Mouse (Mus musculus) stomach, postnatal 0 days (tissue): Measurements from ENCODE around the gene 4930415O20Rik.

Experiments
- CTCF ChIP-seq: IDR thresholded peaks from 2 replicates; pipeline ENCODE4 v1.5.1; 2016; ENCODE audit warnings: antibody characterized with exemption, low read depth, mild to moderate bottlenecking, moderate library complexity
- EP300 ChIP-seq: optimal IDR thresholded peaks from 2 replicates; pipeline ENCODE3; 2016; ENCODE audit warnings: antibody characterized with exemption

GRCm38 (mm10) chr15:98630540-98630939 lies 59.7 kb downstream of the 4930415O20Rik start, which contains the start of gene Cacnb3:
- TF ChIP-seq CTCF (no peak), EP300 (no peak)
